Mouse (Mus musculus) neutrophil, adult 65 days (primary cell): ENCODE data around the gene H2al1n. TPM values are rescaled to one million over a fixed set of nuclear protein-coding genes. Genes with fewer than 3 reads are reported as not detected.

Experiments
- total RNA-seq: library from RNA; stranded (reverse); gene quantifications from 2 replicates; pipeline ENCODE4 v1.2.4, GENCODE M21; 2023

Gene H2al1n
- not detected in 2 replicates for total RNA-seq

GRCm38 (mm10) chrX:14210848-14211247 is at the start of gene H2al1n:
Gene H2al1n, plus strand, starts transcription at chrX:14211148.

